Mouse (Mus musculus) T-helper 1 cell (primary cell): ENCODE measurements around the gene Foxp1.

Experiments used
- in situ Hi-C: fragments of 300-600 bp; cut with MboI, MseI; formaldehyde crosslinking; loops from one replicate; pipeline ENCODE4 v1.15.1; 2025; ENCODE audit warnings: high pct_unique_total_duplicates

Foxp1 gene

DNA sequence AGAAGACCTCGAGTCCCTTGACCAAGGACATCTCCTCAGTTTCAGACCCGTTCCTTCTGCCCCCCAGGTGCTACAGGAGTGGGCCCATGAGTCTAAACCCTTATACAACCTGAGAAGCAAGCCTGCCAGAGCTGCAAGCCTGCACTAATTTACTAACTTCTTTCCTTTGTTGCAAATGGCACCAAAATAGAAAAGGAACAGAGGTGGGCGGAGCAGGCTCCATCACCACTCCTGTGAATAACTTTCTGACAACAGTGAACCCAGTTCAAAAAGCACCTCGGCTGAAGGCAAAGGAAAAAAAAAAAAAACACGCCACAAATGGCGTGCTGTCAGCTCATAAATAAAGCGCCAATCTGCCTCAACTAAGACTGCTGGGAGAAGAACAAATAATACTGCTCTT is 81.4 kb downstream of the Foxp1 start:
- in situ Hi-C loops, result no loop called here

DNA sequence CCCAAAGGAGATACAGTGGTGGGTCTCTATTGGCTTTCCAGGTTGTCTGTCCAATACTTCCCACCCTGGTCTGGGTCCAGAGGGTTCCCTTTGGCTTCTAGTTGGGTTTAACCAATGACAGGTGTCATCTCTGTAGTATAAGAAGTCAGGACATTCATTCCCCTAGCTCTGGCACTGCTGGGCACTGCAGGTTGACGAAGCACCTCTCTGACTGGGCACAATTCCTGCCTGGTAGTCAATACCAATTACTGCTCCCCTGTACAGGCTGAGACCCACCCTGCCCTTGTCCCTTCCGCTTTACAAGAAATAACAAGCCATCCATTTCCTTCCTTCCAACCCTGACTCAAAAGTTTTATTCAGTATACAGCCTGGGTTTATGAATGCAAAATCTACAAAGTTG is 81.9 kb downstream of the Foxp1 start:
- in situ Hi-C loops, result no loop called here

DNA sequence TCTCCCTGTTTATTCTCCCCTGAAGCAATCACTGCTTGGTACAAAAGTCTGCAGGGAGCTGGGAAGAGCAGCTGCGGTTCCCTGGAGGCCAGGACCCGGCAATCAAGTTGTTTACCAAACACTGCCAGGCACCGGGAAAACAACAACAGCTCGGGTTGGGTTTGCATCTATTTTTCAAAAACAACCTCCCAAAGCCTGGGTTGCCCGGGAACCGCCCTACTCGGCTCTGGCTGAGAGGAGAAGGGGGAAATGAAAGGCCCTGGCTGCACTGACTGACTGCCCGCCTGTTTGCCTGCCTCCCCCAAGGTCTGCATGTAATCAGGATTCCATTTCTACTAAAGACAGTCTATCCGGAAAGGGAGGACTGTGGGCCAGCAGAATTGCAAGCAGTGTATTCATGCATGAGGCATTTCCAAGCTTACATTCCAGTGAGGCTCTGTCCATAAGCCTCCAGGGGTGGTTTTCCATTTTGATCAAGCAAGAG is 82.6 kb downstream of the Foxp1 start:
- in situ Hi-C loops, result loop anchor here (10.0 kb wide), 1 partner anchor 85 kb away; the partner anchor contains the start of gene Foxp1

DNA sequence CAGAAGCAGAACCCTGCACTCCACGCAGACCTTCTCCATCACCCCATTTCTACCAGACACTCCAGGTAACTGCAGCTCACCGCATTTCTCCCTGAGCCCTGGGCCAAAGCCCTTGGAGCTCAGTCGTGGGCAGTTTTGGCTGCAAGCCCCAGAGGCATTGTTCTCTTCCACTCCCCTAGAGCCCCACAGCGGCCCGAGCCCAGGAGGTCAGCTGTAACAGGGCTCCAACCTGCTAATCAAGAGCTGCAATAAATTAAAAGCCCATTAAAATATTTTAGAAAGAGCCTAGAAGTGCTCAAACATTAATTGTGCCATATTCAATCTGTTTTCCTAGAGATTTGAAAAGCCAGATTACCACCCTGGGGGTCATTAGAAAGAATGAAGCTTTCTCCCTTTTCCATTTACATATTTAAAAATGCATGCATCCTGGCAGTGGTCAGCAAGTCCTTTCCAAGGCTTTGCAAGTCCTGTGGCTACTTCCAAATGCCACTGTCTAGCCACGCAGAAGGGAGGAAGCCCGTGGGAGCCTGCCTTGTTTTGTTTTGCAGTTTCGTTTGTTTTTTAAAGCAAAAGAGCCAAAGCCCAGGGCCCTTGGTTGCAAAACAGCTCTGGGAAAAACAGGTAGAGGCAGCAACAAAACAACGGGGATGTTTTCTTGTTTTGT is 83.2 kb downstream of the Foxp1 start:
- in situ Hi-C loops, result loop anchor here (10.0 kb wide), 1 partner anchor 85 kb away; the partner anchor contains the start of gene Foxp1

DNA sequence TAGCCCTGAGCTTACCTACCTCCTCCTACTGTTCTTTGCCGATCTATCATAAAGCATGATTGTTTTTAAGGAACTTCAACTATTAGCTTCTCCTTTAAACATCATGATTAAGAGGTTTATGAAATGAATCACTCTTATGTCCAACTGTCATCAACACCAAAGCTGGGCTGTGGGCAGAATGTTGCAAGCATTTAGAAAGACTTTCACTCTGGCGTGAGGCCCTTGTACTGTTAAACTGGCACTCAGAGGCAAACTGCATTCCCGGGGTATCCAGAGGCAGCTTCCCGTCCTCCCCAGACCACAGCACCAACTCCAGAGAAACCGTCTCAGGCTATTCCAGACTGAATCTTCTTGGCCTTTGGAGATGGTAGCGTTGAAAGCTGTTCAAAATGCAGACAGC is 86.2 kb downstream of the Foxp1 start:
- in situ Hi-C loops, result loop anchor here (10.0 kb wide), 1 partner anchor 88 kb away; the partner anchor contains the start of gene Foxp1

DNA sequence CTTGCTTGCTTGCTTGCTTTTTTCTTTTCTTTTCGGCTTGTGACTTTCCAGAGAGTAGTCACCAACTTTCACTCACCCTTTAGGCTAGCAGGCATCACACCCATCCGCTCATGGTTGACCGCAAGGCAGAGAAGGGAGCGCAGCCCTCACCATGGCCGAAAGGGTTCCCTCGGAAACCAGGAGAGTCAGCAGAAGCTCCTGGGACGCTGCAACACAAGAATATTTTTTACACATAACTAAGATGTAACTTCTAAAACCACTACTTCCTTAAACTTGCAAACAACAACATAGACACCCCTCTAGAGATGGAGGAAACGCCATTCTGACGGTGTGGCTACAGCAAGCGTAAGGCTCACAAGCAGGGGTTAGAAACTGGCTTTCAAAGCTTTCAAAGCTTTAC is 87.4 kb downstream of the Foxp1 start:
- in situ Hi-C loops, result loop anchor here (10.0 kb wide), 1 partner anchor 90 kb away; the partner anchor contains the start of gene Foxp1

DNA sequence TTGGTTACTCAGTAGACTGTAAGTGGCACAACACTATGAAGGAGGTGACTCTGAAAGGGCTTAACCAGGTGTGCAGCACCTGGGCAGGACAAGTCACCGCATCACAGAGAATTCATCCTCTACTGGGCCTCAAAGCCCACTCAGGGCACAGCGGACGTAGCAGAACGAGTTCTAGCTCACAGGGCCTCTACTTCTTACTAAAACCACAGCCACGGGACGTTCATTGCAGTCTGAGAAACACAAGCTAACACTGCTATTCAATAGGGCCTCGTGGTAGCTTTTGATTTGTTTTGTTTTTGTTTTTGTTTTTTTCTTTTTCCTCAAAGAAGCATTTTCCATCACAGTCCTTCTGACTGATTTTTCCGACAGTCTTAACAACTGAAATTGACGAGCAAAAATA is 89.5 kb downstream of the Foxp1 start:
- in situ Hi-C loops, result loop anchor here (5.0 to 10.0 kb wide), 2 partner anchors 56 to 92 kb away; partner anchors contain the start of gene Foxp1

DNA sequence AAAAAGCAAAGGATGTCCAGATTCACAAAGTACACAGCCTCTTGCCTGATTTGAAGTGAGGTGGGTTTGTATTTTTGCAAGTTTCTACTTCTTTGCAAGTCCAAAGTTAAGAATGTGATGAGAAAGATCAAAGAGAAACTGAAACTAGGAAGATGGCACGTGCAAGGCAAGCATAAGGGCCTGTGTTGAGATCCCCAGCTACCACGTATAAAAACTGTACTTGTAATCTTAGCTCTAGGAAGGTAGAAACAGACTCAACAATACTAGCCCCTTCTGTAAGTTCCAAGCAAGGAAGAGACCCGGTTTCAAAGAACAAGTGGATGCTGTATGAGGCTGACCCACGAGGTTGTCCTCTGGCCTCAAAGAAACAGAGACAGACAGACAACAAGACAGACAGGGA is 90.6 kb downstream of the Foxp1 start:
- in situ Hi-C loops, result loop anchor here (5.0 to 10.0 kb wide), 2 partner anchors 55 to 93 kb away; partner anchors contain the start of gene Foxp1

DNA sequence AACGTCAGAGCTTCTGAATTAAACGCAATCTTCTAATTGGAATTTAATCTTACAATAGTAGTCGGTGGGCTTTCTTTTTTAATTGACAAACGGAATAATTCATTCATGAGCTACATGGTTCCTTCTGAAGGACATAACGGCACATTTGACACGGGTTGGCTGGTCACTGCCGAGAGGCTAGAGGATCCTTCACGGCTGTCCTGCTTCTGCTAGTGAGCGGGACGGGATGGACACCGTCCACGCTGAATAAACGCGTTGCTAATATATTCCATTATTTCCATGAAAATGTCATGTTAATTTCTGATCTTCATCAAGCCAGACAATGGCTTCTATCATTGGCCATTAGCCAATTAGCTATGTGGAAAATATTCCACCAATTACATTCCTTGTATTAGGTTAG is 92.0 kb downstream of the Foxp1 start:
- in situ Hi-C loops, result loop anchor here (5.0 to 10.0 kb wide), 2 partner anchors 53 to 94 kb away; partner anchors contain the start of gene Foxp1

DNA sequence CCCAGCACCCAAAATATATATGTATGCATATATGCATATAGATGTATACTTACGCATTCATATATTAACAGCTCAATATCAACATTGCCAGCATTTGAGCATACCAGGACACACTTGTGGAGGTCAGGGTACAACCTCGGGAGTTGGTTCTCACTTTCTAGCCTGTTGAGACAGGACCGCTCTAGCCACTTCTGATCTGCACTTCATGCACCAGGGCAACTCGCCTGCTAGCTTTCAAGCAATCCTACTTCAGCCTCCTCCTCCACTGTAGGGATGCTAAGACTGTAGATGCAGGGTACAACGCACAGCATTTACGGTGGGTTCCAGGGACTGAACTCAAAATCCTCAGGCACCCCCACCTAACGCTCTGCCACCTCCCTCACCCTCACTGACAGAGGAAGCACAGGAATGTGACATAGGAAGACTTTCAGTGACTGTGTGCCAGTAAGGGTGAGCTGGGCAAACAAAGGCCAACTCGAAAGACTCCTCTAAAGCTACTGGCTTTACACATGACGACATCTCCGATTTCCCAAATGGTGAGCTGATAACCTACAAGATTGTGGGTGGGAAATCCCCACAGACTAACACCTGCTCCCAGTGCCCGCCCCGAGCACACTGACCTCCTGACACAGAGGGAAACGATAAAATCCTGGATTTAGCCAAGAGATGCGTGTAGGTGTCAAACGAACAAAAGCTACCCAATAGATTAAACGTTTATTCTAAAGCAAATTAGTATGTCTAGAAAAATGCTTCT is 93.0 kb downstream of the Foxp1 start:
- in situ Hi-C loops, result loop anchor here (5.0 to 10.0 kb wide), 2 partner anchors 52 to 95 kb away; partner anchors contain the start of gene Foxp1

DNA sequence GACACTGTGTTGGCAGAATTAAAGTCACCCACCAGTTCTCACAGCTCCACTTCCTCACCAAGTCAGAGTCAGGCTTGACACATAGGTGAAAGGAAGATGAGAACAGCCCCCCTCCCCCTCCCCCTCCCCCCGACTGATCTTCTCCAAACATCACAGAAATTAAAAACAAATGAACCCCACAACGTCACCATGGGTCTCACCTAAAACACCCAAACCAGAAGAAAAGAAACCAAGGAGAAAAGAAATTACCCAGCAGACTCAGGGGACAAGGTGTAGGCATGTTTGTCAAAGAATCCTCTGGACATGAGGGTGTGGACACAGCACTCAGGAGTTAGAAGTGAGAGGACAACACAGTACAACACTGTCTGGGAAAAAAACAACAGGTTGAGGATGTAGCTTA is 93.6 kb downstream of the Foxp1 start:
- in situ Hi-C loops, result no loop called here

DNA sequence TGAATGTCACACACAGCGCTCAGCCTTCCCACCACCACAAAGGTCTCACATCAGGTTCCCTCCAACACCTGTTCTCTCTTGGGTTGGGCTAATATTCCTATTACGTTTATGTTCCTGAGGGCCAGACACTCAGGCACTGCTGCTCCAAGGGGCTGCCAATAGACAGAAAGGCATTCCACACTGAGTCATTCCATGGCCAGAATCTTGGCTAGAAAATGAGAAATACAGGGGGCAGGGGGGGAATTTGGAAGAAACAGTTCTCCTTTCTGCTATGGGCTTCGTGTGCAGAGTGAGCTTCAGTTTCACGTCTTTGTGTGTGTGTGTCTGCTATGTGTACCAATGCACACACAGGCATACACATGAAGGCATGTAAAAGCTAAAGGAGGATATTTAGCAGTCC is 95.2 kb downstream of the Foxp1 start:
- in situ Hi-C loops, result no loop called here

DNA sequence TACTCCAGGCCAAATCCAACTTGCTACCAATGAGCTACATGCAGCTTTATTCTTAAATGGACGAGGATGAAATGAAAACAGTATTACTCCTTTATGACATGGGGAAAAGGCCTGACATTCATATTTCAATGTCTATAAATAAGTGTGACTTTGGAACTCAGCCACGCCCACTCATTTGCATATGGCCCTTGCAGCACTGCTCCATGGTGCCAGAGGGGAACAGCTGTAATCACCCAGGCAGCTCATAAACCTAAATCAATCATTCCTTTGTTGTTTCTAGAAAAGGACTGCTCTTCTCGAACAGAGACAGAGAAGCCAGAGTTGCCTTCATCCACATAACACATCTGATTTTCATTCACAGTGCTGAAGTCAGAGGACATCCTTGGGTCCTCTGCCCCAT is 97.5 kb downstream of the Foxp1 start:
- in situ Hi-C loops, result no loop called here

DNA sequence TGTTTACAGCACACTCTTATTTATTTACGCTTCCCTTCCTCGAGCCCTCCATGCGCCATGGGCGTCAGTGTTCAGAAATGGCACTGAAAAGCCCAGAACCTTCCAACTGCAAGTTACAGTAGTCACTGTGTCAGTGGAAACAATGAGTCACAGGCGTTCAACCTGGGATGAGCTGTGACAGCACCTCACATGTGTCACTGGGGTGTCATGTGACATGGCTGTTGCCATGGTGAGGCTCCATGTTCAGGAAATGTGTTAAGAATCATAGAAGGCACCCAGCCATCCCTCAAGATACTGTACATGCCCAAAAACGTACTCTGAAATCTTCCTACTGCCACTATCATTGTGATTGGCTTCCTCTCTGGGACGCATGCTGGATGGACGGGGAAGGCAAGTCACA is 101.9 kb downstream of the Foxp1 start:
- in situ Hi-C loops, result no loop called here

DNA sequence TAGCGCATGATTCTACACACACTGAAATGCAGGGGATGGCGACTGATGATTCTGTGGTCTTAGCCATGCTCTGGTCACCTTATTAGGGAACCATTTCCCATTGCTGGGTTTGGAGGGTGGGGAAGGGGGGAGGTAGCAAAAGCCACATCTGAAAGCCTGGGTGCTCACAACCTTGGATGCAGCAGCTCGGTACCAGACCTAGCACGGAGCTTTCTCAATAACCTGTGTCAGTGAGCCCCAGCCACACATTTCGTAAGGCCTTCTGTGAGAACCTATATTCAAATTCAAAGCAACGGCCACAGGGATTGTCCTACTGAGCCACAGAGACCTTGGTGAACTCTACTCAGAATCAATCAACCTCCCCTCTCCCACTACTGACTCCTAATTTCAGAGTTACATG is 109.9 kb downstream of the Foxp1 start:
- in situ Hi-C loops, result no loop called here

DNA sequence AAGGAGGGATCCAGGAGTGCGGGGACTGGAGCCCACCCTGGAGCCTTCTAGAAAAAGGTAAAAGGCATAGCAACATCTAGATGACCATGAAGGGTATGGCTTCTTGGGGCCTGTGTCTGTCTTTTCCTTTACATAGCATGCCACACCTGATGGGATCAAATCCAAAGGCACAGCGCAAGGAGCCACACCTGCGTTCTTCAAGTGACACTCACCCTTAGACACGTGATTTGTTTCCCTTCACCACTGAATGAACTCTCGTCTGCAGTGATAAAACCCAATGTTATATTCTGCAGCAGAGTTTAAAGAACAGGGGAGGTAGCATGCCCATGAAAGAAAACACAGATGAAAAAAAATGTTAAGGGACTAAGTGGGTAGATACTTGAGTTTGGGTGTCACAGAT is 112.9 kb downstream of the Foxp1 start:
- in situ Hi-C loops, result no loop called here

DNA sequence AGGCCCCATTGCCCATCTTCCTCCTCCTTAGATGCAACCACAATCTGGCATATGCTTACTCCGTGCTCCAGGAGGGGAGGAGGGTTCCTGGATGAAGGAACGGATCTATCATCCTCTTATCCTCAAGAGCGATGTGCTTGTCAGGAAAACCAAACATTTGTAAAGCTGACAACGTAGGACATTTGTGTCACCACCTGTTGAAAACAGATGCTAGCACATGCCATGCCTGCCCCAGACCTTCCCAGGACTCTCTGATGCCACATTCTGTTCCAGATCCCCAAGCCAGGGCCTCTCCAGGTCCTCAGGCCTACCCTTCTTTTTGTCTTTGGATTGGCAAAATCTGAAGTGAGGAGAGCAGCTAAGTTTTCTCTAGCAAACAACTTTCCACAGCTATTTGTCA is 113.6 kb downstream of the Foxp1 start:
- in situ Hi-C loops, result no loop called here

DNA sequence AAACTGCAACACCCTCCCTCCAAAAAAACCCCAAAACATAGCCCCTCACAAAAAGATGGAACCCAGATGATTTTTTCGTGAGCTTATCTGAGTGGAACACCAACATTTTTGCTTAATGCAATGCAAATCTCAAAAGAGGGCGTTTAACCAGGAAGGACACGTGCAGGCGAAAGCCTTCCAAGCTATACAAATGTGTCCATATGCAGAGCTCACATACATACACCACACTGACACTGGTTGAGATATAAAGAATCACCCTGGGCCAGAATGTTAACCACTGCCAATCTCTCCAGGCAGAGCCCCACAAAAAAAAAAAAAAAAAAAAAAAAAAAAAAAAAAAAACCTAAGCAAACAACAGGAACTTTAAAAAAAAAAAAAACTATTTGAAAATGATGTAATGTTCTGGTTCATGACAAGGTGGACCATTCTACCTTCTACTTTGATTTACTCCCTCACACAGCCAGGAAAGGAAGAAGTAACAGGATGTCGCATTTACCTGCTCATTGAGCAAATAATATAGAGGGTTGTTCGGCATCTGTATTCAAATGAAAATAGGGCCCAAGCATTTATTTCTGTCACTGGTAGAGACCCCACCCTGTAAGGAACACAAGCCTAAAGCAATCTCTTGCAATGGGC is 118.6 kb downstream of the Foxp1 start:
- in situ Hi-C loops, result no loop called here

DNA sequence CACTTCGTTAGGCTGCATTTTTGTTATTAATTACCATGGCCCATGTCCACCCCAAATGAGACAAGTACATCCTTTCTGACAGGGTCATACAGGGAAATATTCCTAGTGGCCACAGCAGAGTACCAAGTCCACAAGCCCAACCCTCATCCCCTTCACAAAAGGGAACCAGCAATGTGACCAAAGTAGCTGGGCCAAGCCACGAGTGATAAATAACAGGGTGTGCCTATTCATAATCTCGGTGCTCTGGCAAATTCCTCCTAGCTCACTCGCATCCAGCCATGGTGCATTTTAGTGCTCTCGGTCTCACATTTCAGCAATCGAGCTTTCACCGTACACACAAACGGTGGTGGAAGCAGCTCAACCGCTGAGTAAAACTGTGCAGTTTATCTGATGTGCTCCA is 119.6 kb downstream of the Foxp1 start:
- in situ Hi-C loops, result no loop called here

DNA sequence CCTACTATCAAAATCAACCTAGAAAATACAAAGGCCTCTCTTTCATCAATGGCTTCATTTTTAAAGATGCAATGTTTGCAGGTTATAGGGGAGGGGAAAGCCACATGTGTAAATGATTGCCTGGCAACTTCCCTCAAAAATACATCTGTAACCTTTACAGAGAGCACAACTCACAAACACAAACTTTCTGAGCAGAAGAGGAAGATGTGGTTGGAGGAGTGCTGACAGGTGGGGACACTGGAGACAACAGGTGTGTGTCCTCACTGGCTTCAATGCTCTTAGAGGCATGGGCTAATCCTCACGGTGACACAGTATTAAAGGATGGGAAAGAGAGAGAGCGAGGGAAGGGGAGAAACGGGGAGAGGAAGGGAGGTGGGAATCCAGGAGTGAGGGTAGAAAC is 120.2 kb downstream of the Foxp1 start:
- in situ Hi-C loops, result no loop called here

DNA sequence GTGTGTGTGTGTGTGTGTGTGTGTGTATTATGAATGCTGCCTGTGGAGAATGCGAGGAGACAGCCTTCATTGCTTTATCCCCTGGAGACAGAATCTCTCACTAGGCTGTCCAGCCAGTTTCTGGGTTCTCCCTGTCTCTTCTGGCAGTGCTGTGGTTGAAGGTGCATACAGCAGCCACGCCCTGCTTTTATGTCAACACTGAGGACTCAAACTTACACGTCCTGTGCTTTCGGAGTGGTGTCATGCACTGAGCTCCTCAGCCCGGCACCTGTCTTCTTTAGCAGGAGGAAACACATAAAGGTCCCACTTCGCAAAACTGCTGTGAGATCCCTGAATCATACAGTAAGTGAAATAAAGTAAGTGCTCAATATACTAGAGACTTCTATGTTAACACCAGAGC is 120.7 kb downstream of the Foxp1 start:
- in situ Hi-C loops, result no loop called here

DNA sequence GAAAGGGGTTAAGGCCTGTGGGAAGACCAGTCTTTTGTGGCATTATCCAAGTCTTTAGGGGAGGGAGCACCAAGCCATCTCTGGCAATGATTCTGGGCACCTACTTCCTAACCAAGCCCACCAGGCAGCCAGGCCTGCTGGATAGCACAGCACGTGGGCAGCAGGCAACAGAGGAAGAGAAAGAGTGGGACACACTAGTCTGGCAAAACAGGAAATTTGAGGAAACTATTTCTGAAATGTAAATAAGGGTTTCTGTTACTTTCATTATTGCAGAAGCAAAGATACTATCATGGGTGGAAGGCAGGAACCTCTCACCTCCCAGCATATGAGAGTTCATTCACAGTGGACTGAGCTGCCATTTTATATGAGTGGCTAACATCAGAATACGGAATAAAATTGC is 121.3 kb downstream of the Foxp1 start:
- in situ Hi-C loops, result no loop called here
